Mouse (Mus musculus): ENCODE data around the gene Rmnd5a.

DNA sequence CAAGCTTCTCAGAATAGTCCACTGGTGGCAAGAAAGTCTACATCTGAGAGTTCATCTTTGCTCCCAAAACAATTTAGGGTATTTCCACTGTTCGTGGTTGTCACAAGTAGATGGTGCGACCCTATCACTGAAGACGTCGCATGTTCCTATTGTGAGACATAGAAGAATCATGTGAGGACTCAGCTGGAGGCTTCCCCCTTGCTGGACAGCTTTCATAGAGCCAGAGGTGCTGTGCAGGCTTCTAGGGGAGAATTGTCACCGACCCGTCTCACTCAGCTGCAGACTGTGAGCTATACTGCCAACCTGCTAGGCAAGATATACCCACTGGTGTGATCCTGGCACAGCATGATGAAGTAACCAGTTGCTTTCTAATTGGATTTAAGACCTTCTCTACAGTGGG, 88.2 kb downstream of the Rmnd5a start:
- TF ChIP-seq CTCF (IDR thresholded peaks at IDR 0.05; ENCODE audit: borderline replicate concordance, extremely low read depth, insufficient read depth, insufficient read length), result no peak
- TF ChIP-seq POLR2A (IDR thresholded peaks at IDR 0.05; ENCODE audit: borderline replicate concordance, extremely low read depth, insufficient read depth, insufficient read length, poor library complexity, severe bottlenecking), result no peak
